Mouse (Mus musculus) left cerebral cortex, postnatal 14 days (tissue): ENCODE results near the gene Cdh15. TPM values are rescaled to one million over a fixed set of nuclear protein-coding genes. Genes with fewer than 3 reads are reported as not detected.

Experiments
- DNase-seq, 2 experiments: peaks; one replicate each; pipeline ENCODE4 v3.0.0; 2021 to 2022; ENCODE audit warnings: low spot score in 2 of 2, mixed read lengths in 1 of 2
- intact Hi-C: fragments of 180-260 bp; cut with DNase I; formaldehyde crosslinking; loops from one replicate; pipeline ENCODE4 v1.15.1; 2025
- total RNA-seq, 2 experiments: library from RNA; stranded (reverse); gene quantifications; 2 replicates each; pipeline ENCODE4 v1.2.3; 2021

Cdh15 gene
- total RNA-seq, 2 experiments from 2014 or later, result 1.1 TPM

DNA sequence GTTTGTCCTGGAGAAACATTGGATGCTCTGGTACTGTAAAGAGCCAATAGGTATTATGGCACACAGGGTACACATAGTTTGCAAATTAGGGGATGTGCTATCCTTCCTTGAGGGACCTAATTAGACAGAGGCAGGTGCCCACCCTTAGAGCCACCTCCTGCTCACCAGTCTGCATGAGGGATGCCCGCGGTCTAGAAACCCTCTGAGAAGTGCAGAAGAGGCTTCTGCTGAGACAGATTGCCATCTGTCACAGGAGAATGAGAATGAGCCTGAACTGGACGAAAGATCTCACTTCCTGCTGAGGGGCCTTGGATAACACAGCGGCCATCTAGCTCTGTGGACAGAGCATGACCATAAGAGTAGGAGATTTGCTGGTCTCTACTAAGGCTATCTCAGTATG is 65.1 kb downstream of the Cdh15 start:
- DNase-seq, result no peak
- intact Hi-C loops, result no loop called here

DNA sequence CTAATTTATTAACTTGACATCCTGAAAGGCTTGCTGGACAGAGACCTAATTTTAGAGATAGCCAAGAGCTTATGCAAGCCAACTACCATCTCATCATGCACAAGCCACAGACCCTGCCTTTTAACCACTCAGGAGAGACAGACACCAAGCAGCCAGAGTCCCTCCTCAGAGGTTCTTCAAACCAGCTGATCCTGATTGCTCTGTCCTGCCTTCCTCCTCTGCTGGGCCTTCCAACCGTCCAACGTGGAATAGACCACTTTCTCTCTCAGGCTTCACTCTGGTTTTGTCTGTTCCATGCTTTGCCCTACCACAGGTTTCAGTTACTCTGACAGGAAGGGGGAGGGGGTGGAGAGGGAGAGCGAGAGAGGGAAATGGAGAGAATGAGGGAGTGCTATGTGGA is 69.0 kb downstream of the Cdh15 start:
- intact Hi-C loops, result no loop called here
- DNase-seq, result no peak

Other genes starting within 250 kb of the Cdh15 start
- gene Galns, start 236.5 kb upstream of the Cdh15 start, total RNA-seq, result 10 to 100 TPM in 1 of 2 experiments, 1 to 10 TPM in 1; 9.7 to 10.3 TPM
- gene Trappc2l, start 236.3 kb upstream of the Cdh15 start, total RNA-seq, result 10 to 100 TPM; 84.2 to 85.9 TPM
- gene Pabpn1l, start 225.2 kb upstream of the Cdh15 start, total RNA-seq, result not detected
- gene Cbfa2t3, start 148.9 kb upstream of the Cdh15 start, total RNA-seq, result 10 to 100 TPM; 27.2 to 29.7 TPM
- gene Acsf3, start 72.5 kb upstream of the Cdh15 start, total RNA-seq, result 10 to 100 TPM; 19.0 to 20.9 TPM
- 100 to 1,000 TPM; 146 to 151 TPM for gene Ankrd11, start 194.3 kb downstream of the Cdh15 start, total RNA-seq
- 10 to 100 TPM; 69.0 to 69.4 TPM for gene Spg7, start 215.0 kb downstream of the Cdh15 start, total RNA-seq